Mouse (Mus musculus) large intestine, adult 2 months (tissue): ENCODE results near the gene Prkce. TPM values are rescaled to one million over a fixed set of nuclear protein-coding genes. Genes with fewer than 3 reads are reported as not detected.

Experiments used
- DNase-seq: peaks from one replicate; pipeline ENCODE4 v3.0.0-alpha.2; 2012; ENCODE audit warnings: low read depth, low spot score
- WGBS: fragments of 180-500 bp; shearing (Covaris S2); methylation state at CpG from one replicate; pipeline ENCODE4 v1.1.7; 2018; 5-methylcytosine and 5-hydroxymethylcytosine counted together
- polyA plus RNA-seq: library from polyadenylated mRNA; depleted of rRNA; stranded (reverse); fragments of >200 nt; gene quantifications from 2 replicates; pipeline ENCODE4 v1.2.3, GENCODE M21; 2012

Gene Prkce
- polyA plus RNA-seq, 1 experiment = 3.3 TPM

DNA sequence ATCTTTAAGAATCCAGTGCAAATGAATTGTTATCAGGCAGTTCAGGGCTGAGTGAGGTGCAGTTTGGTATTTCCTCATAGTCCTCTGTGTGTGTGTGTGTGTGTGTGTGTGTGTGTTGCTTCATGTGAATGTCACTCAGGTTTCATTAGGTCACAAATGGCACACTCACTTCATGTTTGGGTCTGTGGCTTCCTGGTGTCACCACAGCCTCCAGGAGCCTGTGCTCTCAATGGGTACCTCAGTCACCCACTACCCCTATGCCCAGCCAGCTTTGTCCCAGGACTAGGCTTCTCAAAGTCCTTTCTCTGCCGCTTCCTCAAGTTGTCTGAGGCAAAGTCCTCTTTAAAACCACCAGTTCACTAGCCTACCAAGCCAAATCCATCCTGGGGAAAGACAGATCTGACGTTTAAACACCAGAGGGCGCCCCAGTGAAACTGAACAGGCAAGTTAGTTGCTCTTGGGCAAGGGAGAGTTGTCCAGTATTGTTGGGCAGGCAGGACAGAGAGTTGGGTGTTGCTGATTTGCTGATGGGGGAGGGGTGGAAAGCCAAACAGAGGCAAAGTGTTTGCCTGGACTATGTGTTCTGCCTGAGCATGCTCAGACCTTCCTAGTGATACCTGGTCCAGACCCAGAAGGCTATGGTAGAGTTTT, 316.6 kb downstream of the Prkce start:
- peak; percentile 75 for DNase-seq
- 1% methylated on average over 3 of the region's 3 CpGs for WGBS

DNA sequence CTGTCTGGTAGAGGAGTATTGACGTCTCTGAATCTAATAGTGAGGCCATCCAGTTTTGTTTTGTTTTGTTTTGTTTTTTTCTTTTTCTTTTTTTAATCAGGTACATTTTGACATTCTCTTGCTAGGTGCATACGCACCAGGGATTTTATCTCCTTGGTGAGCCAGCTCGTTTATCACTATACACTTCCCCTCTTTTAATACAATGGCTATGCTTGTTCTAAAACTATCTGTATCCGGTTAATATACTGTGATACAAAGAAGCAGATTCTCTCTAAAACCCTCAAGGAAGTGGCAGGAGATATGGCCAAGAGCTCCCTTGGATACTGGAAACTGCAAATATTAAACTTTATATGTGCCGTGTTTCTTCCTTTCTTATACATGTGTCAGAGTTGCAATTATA, 319.1 kb downstream of the Prkce start:
- DNase-seq = no peak
- 84% methylated on average over 5 of the region's 5 CpGs for WGBS

DNA sequence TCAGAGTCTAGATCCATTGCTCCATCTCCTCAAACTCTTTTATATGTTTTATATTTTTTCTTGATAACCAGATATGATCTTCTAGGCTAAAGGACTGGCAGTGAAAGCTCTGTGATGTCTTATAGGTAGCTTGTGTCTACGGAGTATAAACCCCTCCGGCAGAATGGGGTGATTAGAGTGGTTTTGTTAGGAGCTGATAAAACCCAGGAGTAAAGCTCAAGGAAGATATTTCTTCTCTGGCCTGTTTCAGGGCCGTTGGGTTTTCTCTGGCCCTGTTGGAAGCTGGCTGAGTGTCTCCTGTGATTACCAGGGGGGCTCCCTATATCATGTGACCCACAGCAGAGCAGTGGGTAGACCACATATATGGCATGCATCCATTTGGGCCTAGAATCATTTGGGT, 319.9 kb downstream of the Prkce start:
- WGBS = 84% methylated on average over 3 of the region's 3 CpGs
- DNase-seq = no peak

DNA sequence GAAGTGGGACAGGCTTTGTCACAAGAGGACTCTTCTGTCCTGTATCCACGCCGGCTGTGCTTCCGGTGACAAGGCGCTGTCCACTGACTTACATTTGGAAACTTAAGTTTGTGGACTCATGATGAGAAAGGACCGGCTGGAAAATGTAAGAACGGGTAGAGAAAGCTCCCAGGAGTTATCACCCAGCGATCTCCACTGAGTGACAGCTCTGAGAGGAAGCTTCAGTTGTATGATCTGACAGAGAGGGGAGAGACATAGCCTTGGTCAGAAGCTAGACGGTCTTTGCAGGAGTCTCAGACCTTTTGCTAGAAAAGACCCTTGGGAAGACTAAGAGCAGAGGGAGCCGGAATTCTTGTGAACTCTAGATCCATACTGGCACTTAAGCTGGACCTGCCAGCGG, 322.2 kb downstream of the Prkce start:
- 93% methylated on average over 10 of the region's 10 CpGs for WGBS
- no peak for DNase-seq

DNA sequence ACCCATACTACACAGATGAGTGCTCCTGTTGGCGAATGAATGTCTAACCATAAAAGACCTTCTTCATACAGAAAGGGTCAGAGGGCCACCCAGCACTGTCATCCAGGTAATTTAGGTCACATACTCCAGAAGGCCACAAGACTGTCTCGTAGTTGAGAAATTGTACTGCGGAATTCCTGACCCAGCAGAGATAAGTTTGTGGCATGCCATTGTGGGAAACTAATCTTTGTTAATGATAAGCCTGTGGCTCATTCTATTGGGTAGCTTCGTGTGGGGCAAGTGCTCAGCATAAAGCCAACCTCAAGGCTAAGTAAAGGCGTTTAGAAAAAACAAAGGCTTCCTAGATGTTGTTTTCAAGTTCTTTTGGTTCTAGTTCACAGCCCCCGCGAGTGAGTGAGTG, 324.8 kb downstream of the Prkce start:
- no peak for DNase-seq
- 76% methylated on average over 7 of the region's 7 CpGs for WGBS

DNA sequence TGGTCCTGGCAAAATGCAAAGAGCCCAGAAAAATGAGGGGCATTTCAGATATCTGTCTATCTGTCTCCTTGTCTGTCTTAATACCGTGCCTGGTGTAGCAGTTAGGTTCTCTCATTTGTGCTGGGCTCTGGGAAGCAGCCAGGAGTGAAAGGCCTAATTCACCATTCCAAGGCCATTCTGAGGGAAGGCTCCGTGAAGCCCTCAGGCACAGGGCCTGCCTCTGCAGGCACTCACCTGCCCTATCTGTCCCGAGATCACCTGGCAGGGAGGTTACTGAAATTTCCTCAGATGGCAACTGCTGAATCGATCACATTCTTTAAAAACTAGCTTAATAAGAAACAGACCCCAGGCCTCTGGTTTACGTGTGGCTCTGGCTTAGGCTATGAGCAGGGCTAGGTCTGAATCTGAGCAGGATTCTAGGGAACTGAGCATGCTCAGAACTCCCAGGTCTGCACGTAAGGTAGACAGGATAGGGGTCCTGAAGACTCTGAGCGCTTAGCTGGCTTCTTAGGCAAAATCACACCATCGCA, 326.4 kb downstream of the Prkce start:
- 86% methylated on average over 8 of the region's 8 CpGs for WGBS
- DNase-seq = no peak

DNA sequence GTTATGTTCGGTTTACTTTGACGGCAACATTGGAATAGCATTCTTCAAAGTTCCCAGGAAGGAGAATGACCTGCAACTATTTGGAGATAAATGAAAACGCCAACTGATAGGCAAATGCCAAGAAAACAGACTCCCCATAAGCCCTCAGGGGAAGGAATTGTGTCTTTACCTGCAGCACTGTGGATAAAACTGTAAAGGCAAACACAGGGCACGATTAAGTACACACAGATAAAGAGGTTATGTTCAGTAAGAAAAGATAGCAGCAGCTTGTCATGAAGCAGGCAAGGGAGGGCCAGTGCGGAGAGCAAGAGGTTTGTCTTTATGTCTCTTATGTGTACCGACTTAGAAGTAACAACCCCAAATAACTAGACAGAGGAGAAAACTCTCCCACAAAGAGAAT, 326.9 kb downstream of the Prkce start:
- no peak for DNase-seq
- WGBS = 71% methylated on average over 6 of the region's 6 CpGs

DNA sequence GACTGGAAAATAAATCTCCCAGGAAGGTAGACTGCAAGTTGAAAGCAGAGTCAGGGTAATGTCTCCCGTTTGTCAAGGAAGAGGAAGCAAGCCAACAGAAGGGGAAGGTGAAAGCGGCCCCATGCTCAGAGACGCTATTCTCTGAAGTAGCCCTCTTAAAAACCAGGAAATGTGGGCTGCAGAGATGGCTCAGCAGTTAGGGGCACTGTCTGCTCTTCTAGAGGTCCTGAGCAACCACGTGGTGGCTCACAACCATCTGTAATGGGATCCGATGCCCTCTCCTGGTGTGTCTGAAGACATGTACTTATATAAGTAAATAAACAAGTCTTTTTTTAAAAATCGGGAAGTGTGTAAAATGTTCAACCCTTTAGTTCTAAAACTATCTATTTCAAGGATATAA, 327.3 kb downstream of the Prkce start:
- DNase-seq = no peak
- 46% methylated on average over 6 of the region's 6 CpGs for WGBS

DNA sequence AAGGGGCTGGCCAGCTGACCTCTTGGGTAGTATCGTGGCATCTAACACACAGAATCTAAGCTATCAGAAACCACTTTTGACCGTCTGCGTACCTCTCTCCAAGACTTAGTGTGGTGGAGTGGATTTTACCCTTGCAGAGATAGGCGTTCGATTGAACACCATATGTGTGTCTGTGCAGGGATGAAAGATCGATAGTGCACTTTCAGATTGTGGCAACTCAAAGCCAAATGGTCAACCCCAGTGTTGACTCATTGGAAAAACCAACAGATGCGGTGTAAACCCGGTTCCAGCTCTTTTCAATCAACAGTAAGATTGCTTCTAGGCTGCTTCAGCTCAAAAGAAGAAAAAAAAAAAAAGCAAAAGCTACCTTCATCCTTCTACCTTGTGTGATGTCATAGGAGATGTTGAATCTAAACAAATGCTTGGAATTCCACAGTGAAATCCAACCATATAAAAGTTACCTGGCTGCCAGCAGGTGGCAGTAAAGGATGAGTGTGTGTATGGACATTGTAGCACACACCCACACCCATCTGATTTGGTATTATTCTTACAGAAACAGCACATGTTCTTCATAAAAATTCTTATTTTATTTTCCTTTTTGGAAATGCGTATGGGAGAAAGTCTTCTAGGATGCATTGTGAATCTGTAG, 328.7 kb downstream of the Prkce start:
- peak; percentile 36 for DNase-seq
- 90% methylated on average over 9 of the region's 9 CpGs for WGBS

DNA sequence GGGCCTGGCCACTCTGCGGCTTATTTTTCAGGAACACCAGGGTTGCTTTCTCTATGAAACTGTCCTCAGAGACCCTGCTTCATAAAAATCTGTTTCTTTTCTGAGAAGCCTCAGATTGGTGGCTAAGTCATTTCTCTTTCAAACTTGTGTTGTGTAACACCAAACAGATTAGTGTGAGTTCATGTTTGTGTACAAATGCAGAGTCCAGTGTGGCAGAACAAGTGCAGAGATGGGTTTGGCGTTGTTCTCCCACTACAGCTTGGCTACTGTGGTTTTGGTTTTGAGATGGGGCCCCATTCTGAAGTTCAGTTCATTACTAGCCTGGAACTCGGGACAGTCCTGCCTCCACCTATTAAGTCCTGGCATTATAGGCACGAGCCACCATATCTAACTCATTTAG, 329.7 kb downstream of the Prkce start:
- WGBS = 93% methylated on average over 4 of the region's 4 CpGs
- DNase-seq = no peak

DNA sequence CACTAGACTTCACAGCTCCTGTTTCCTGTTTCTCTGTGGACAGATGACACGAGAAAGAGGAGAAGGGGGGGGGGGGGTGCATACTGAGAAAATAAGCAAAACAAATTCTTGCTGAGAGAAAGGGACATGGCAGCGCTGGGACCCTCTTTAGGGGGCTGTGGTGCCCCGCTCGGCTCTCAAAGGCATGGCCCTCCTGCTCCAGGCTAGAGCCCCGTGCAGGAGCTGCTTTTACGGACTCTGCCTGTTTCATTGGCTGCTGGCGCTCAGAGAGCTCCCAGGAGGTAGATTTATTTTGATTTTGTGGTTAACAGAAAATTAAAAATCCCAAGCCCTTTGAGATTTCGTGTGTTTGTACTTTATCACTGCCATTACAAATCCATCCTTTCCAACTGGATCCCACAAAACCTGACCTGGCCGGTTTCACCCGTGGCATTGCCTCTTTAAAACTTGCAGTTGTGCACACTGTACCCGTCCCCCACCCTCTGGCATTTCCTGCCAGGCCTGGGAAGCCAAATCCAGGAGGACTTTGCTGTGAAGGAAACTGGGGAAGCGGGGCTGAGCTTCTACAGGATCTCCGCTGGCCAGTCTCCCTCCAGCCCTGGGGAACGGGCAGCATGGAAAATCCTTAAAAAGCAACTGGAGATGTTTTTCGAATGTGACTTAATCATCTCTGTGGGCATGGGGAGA, 331.9 kb downstream of the Prkce start:
- no peak for DNase-seq

DNA sequence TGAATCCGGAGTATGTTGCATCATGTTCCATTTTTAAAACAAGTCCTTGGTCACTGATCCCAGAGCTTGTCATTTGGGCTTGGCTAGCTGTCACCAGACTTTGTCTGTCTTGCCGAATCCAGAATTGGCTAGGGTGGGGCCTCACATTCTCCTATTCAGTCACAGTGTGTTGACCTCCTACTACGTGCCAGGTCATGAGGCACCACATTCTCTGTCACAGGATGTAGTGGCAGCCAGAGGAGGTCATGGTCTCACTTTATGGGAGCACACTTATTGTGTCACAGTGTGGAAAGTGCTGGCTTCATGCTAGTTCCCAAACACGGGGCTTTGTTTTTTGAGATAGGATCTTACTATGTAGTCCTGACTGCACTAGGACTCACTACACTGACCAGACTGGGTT, 333.8 kb downstream of the Prkce start:
- no peak for DNase-seq
- WGBS = 81% methylated on average over 4 of the region's 4 CpGs

More for the DNA sequence above, 331.9 kb downstream of the Prkce start:
- WGBS = 61% methylated on average over 15 of the region's 15 CpGs

DNA sequence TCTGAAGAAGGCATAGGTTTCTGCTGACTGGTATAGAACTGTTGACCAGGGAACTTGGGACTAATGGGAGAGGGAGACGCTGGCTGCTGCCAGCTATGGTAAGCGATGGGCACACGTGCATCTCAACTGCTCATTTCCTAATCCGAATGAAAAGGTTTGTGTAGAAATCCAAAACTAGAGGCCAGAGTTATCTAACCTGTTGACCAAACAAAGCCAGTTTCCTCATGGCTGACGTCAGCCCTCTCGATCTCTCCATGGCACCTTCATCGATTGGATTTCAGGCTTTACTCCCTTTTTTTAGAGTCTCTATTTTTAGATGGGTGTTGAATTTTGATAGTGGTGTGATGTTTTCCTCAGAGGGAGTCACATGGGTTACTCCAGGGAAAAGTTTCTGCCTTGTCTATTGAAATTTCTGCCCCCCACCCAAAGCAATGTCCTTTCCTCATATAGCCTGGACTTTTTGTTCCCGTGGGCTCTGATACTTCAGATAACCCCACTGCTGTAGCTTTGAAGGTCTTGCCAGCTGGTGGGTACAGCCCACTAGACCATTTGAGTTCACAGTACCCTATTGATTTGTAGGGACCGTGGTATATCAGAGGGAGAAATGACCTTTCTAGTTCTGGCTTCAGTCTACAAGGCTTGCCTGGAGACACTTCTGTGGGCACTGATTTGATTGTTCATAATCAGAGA, 335.8 kb downstream of the Prkce start:
- no peak for DNase-seq

DNA sequence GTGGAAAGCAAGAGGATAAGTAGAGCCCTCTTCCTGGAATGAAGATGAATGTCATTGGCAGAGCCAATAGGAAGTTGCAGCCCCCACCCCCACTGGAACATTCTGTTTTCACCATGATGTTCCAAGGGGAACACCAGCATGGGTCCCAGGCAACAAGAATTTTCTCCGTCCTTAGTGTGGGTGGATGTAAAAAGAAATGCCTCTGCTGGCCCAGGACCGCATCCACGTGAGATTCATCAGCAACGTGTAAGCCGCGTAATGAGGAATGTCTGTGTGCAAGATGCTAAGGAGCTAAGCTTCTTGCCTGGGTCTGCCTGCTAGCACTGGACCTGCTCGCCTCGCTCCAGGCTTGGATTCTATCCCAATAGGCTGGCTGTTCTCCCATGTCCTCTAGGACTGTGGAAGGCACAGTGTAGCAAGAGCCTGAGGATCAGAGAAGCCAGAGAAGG, 337.6 kb downstream of the Prkce start, which contains the start of gene Gm10309:
Gm10309 (minus strand) TSS at position 50 of the 449 bp plus-strand sequence.
- DNase-seq = no peak
- WGBS = 85% methylated on average over 8 of the region's 8 CpGs

More for the DNA sequence above, 335.8 kb downstream of the Prkce start:
- 96% methylated on average over 9 of the region's 9 CpGs for WGBS

DNA sequence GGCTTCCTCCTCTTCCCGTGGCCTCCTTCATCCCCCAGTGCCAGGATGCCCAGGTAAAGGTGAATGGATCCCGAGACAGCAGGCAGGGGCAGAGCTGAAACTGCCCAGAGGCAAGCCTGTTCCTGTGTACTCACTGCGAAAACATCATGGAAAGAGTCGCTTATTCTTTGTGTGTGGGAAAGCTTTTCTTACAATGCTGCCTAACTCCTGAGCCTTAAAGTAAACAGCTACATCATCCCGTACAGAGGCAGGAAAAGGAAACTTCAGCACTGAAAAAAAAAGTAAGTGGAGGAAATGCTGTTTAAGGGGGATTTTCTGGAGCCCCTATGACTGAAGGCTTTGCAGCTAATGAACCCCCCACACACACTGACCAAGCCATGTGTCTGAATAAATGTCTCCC, 339.3 kb downstream of the Prkce start:
- 62% methylated on average over 5 of the region's 5 CpGs for WGBS
- no peak for DNase-seq

DNA sequence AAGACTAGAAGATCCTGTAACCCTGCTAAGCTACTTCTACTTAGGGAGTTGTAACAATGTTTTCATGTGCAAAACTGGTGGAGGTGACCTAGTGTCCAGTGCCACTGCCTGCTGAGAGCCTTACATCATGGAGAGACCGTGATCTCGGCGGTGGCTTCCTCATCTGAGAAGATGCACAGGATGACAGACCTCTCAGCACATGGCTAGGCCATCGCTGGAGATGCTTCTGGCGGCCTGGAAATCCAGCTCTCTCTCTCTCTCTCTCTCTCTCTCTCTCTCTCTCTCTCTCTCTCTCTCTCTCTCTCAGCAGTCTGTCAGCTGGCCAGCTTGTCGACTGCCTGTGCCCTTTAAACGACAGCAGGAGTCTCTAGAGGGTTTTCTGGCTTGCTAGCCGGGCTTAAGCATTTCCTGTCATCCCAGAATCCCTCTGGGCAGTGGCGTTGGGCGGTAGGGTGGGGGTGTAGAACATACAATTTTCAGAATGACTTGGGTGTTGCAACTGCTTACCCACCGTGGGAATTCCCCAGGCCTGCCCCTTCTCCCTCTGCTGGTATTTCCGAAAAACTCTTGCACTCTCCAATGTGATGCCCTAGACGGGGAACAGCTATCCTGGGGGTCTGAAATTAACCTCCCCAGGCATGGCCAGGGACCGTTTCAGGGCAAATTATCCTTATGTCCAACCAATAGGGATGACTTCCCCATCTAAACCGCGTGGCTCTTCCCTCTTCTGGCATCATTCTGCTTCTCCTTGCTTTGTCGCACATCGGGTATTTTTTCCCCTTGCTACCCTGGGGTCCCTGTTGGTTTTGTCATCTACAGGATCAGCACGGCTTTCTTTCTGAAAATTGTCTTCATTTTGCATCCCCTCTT, 340.0 kb downstream of the Prkce start:
- 66% methylated on average over 19 of the region's 19 CpGs for WGBS
- DNase-seq = no peak

DNA sequence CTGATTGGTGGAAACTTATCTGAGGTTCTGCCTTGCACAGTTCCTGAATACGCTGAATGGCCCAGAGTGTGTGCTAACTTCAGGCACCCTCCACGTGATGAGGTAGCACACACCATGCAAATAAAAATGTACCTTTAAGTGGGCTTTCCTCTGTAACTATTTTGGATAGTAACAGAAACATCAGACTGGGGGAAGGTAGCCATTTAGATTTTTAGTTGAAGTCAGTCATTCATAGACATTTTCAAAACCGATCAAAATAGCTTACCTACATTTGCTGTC, 340.6 kb downstream of the Prkce start:
- 86% methylated on average over 3 of the region's 3 CpGs for WGBS

DNA sequence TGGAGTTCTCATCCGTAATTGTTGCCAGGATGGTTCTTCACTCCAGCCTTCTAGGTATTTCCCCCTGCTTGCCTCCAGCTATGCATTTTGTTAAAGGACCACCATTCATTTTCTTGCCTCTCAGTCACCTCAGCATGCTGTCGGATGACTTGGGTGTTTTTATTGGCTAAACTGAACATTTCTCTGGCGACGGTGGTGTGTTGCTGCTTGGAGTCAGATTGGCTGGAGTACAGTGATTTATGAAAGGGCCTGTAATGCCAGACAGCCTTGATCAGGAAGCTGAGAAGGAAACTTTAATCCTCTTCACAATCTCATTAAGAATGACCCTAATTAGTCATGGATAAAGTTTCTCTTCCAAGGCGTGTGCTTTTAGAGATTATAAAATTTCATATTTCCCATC, 342.3 kb downstream of the Prkce start:
- WGBS = 62% methylated on average over 5 of the region's 5 CpGs
- DNase-seq = no peak

More for the DNA sequence above, 340.6 kb downstream of the Prkce start:
- DNase-seq = no peak

DNA sequence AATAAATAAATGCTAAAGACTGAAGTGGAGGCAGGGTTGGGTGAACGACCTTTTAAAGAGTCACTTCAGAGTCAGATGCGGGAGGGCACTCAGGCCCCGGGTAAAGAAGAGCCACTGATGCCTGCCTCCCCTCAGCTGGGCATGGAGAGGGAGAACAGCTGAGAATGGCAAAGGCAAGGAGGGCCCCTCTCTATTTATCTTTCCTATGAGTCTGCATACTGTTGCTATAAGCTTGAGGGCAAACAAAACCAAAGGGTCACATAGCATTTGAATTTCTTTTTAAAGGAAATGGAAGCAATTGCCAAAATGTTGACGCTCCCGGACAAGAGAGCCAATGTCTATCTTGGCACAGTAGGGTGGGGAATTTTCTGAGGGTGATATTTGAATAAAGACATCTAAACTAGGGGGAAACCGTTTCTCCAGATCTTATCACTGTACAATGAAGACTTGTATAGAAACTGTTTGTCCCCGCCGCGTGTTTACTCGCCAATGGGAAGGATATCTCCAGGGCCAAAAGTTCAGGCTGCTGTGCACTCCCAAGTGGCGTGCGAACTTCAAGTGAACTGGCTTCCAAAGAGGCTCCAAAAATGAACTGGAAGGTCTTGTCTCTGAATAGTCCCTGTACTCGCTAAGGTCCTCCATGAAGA, 347.5 kb downstream of the Prkce start:
- DNase-seq = no peak
- WGBS = 51% methylated on average over 13 of the region's 13 CpGs
